Mouse (Mus musculus) heart, adult 8-10 months (tissue): ENCODE measurements around the gene Dctd. TPM values are rescaled to one million over a fixed set of nuclear protein-coding genes. Genes with fewer than 3 reads are reported as not detected.
A peak's percentile ranks its signal among the peaks of the same experiment; 100 is the strongest.

ENCODE experiments used
- DNase-seq: peaks from one replicate; pipeline ENCODE4 v3.0.0; 2022; ENCODE audit warnings: low spot score
- total RNA-seq, 4 experiments: library from RNA; stranded (reverse); gene quantifications; 2 replicates each; pipeline ENCODE4 v1.2.4; 2022

Dctd gene
- 1 to 10 TPM in 2 of 4 experiments, under 1 TPM in 2; 0.65 to 1.4 (median 1.1) TPM for total RNA-seq

DNA sequence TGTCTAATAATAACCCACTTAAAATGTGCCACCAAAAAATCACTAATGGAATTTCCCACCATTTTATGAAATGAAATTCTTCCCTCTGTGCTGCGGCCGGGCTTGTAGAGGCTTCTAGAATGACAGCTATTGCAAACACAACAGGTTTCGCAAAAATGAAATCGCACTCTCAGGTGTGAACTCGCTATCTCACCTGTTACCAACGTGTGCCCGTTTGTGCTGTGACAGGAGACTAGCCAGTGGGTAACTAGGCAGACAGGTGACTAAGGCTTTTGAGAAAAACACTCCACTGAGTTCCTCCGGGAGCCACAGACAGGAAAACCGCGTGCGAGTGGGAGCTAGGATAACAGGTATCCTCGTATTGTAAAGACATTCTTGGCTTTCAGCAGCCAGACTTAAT, at the start of gene Dctd:
Dctd (plus strand) TSS at position 301 of the 400 bp plus-strand sequence.
- DNase-seq, result no peak

DNA sequence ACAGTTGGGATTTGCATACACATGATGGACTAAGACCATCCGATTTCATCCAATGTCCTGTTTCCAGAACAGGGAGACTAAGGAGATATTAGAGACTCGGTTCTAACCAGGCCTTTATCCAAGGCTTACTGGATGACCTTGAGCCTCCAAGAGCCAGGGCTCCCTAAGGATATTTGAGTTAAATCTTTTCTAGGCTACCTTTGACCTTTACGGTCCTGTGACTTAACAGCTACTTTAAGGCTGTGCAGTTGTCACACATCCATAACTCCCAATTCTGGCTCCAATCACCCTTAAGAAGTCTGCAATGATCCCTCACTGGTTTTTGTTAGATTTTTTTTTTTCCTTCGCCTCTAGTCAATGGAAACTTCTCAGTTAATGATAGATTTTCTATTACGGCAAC, 45.3 kb upstream of the Dctd start:
- DNase-seq, result no peak

DNA sequence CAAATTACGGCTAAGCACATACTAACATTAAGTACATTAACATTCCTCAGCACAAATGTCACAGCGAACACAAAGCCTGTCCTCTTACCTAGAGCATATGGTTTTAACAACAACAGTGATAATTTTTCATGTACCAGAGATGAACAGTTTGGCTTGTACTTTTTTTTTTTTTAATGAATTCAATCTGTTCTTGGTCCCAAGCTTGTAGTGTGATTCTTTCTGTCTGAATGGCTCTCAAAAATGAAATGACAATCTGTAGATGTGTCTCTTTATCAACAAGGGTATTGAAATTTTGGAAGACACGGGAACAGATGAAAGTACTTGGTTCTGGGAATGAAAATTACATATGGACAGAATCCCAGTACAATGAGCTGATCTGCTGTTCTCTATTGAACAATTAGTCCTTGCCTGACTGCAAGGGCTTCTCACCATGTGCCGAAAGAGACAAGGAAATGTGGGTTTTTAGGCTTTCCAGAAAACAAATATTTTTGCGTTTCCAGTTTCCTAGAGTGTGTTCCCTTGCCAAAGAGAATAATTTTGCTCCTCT, 35.3 kb upstream of the Dctd start:
- DNase-seq, result no peak

DNA sequence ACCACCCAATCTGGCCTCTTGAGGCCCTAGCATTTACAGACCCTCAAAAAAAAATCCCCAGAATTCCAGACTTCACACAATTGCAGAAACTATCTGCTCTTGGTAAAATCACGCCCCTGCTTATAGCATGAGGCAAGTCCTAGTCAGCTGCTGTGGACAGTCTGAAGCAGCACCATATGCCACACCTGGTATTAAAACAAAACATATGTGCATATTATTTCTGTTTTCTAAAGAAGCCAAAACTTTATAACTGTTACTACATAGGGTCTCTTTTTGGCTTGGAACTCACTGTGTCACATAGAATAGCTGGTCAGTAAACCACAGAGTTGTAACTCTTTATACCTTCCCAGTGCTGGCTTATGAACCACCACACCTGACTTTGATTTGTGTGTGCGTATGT, 24.7 kb upstream of the Dctd start:
- no peak for DNase-seq

DNA sequence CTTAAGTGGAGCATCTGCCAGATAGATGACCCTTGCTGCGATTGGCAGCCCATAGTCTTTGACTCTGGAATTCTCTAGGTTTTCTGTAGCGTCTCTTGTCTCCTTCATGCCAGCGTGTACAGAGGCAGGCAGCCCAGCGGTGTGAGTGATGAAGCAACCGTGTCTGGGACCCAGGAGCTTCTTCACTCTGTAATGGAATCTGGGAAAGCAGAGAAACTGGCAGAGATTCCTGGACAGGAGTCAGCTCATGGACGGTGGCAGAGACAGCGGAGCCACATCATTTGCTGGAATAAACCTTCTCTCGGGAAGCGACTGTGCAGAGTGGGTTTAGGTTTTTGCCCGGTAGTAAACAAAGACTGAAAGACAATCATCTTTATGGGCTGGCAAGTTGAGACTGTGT, 16.5 kb upstream of the Dctd start:
- DNase-seq, result no peak

DNA sequence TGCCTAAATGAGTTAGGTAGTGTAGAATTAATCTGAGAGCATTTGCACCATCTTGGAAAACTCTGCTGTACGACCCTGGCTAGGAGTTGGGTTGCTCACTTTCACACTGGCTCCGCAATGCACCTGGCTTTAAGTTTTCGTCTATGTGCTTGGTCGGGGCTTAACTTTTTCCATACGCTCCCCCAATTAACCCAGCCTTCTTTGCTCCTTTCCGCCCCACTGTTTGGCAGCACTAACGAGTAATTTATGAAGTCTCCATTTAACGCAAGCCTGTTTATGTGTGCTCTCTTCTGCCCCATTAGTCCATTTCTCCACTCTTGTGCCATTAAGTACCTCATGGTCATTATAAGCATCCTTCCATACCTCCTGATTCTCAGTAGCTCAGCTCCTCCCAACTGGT, 8.2 kb upstream of the Dctd start:
- DNase-seq, result no peak

DNA sequence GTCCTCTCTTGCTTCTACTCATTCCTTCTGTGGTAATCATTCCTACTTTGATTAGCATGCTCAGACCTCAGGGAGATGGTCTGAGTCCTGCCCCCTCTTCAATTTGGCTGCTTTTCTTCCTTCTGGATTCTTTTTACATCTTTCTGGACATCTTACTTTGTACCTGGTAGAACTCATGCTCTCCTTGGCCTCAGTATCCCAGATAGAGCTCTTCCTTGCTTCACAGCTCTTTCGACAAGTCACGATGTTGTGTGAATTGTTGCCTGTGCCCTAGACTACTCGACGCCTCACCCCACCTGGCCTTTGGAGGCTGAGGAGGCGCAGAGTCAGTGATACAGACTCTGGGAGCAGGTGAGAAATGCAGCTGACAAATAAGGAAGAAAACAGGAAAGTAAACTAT, 3.5 kb upstream of the Dctd start:
- no peak for DNase-seq

DNA sequence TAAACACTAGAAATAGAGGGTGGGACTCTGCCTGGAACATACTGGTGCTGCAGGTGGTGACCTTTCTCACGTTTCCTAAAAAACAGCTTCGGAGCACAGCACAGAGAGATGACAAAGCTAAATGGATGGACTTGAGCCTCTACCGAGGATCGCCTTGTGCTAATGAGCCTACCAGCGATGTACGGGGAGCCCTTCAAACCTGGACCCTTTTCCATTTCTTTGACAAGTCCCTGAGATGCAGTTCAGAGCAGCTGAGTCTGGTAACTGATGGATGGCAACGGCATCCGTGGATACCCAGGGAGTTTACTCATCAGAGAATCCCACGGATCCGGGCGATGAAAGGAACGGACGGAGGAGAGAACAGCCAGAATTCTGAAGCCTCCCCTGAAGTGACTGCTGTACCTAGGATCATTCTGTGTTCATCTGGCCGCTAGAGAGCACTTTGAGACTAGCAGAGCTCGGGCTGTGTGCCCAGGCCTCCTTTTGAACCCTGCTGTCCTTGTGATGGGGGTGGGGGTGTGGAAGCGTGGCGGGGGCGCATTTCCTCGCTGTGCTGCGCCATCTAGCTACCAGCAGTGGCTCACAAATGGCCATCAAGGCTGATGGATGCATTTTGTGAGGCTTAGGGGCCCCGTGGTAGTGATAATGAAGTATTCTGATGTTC, 1.6 kb upstream of the Dctd start:
- DNase-seq, result peak; percentile 41

DNA sequence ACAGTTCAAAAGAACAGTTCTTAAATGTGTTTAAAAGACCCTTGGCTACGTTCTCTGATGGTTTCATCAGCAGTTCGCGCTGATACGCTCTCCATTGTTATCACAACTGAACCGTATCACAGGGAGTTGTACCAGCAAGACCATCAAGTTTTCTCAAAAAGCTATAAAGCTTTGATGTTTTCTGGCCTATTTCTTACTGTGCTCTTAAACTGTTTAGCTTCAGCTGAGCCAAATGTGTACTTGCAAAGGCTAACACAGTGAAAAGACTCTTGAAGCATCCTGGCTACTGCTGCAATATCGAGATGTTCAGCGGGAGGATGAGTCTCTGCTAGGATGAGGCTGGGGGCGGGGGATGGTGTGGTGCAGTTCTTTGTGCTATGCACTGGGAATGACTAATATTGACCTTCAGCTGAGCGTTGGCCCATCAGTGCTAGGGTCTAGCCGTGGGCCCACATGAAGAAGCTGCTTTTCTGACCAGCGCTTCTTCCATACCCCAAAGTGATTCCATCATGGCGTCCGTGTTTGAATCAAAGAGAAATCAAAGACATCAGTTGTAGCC, 732 bp upstream of the Dctd start:
- no peak for DNase-seq

DNA sequence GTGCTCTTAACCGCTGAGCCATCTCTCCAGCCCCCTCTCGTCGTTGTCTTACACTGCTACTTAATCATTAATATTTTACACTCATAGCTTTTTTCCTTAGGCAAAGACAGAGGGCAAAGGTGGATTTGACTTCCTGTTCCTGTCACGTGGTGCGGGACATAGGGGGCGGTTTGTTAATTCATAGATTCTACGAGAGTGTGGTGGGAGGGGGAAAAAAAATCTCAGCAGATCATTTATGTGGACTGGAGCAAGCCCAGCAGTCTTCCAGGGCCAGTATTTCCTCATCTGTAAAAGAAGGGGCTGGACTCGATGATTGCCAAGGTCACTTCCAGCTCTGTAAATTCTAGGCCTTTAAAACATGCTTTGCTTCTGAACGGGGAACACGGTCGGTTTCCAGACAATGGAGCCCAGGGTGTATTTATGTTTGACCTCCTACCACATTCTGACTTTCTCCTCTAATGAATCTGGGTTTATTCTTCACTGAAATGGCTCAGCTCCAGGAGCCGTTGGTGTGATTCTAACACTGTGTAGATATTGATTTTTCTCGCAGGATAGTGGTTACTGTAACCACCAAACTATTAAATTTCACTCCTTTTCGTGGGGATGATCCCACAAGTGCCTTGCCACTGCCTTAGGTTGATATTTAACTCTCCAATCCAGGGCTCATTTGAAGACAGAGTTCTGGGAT, 1.4 kb downstream of the Dctd start:
- no peak for DNase-seq

DNA sequence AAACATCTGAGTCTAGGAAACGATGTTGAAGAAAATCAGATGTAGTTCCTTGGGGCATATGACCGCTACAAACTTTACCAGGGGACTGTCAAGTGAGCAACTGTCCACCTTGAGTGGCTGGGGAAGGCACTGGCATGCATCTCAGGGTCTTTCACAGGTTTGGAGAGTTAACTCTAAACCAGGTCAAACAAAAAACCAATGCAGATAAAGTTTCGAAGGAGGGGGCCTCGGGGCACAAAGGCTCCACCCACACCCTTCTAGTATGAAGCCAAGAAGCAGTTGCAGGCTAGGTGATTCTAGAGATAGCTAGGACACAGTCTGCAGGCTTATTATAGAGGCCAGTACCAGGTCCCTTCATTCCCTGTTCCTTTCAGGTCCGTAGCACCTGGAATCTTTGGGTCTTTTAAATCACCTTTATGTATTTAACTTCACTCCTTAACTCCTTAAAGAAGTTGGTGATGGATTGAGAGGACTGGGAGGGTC, 10.5 kb downstream of the Dctd start:
- DNase-seq, result no peak

DNA sequence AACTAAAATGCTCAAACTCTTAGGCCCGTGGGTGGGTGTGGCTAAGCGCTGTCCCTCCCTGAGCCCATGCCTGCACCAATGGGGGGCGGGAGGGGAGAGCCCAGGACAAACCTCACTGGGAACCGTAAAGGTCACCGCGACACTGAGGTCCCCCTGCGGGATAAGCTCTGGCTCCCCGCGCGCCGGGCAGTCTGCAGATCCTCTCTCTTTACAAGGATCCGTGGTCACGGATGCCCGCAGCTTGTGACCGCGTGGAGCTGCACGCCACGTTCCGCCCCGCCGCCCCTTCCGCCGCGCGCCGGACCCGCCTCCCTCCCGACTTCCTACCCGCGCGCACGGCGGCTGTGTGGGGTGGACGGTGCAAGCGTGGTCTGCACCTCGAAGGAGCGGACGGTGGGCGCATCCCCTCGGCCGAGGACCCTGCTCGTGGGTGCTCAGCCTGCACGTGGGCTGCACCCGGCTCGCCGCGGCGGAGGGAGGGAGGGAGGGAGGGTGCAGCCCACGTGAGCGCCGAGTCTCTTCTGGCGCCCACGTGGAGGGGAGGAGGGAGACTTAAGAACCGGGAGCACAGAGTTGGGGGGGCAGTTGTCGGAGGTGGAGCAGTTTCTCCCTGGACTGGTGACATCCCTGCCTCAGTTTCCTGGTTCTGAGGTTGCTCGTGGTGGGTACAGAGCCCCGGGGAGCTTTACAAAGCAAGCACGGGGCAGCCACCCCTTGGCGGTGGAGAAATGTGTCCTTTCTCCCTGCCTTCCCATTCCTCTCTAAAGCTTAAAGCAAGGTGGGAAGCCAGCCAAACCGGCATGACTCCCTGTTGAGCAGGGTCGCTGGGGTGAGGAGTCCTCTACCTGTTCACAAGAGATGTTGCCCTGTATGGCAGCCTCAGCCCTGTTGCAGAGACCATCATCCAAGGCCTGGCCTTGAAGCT, 11.2 kb downstream of the Dctd start:
- peak; percentile 7 for DNase-seq

DNA sequence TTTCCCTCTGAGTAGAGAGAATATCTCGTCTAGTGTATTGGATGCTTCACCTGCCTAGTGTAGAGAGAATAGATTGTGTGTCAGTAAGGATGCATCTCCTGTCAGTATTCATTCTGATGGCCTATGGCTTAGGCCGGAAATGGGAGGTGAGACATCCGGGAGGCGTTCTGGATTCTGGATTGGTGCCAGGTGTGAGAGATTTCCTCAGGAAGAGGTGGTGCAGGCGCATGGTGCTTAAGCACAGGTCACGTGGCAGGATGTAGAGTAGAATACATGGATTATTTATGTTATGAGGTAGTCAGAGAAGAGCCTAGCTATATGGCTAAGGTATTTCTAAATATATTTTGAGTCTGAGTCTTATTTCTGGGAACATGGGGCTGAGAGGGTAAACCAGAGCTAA, 15.7 kb downstream of the Dctd start:
- DNase-seq, result peak; percentile 19

DNA sequence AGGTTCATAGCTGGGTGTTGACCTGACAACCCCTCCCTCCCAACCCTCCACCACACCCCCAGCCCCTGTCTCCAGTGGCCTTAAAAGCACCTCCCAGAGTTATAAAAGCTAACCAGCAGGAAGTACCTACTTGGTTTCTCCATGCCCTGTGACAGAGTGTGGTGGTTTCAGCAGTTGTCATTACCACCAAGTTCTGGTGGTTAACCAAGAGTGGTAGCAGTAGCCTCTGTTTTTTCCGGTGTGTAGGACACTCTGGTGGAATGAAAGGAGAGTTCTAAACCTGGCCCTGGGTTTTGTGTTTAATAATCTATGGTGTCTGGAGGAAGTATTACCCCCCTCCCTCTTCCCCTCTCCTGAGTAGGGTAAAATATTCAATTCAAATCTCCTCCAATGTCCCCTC, 24.1 kb downstream of the Dctd start:
- no peak for DNase-seq

DNA sequence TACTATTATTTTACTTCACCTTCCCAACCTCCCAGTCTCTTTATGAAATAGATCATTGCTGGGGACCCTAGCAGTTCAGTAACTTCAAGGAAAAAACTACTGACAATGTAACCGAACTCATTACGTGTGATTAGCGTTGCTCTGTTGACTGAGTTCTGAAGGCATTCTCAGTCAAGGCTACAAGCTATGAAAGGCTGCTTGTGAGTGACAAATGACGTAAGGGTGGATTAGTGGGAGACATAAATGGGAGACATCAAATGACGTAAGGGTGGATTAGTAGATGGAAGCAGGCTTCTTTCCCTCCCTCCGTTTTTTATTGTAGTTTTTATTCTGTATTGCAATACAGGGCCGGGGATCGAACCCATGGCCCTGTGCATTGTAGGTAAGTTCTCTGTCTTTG, 26.0 kb downstream of the Dctd start:
- DNase-seq, result no peak

DNA sequence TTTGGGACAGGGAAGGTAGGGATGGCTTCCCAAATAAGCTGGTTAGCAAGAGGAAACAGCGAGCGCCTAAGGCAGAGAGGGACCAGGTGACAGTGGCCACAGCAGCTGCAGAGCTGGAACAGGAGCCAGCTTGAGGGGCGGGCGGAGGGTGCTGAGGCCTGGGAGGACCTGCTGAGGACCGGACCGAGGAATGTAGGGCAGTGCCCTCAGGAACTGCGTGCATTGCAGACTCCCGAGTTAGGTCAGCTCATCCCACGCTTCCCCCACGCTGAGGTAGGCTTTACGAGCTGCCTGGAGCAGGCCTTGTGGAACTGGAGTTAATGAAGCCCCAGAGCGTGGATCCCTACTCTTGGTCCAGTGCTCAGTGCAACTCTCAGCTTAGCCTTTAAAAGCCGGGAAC, 28.1 kb downstream of the Dctd start:
- DNase-seq, result no peak

DNA sequence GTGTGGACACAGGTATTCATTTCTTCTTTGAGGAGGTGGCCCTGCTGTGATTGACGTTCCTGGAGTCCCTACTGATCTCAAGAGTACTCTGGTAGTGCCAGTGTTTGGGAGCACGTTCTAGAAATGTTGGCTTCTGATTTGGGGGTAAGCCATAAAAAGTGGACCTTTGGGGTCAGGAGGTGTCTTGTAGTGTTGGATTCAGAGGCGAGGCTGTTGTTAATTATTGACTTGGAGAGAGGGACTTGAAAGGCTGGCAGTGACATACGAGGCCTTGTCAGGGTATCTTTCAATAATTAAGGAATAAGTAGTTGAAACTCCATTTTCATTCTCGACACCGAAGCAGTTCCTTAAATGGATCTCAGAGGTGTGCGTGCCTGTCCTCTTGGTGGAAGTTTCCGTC, 31.4 kb downstream of the Dctd start:
- DNase-seq, result no peak

DNA sequence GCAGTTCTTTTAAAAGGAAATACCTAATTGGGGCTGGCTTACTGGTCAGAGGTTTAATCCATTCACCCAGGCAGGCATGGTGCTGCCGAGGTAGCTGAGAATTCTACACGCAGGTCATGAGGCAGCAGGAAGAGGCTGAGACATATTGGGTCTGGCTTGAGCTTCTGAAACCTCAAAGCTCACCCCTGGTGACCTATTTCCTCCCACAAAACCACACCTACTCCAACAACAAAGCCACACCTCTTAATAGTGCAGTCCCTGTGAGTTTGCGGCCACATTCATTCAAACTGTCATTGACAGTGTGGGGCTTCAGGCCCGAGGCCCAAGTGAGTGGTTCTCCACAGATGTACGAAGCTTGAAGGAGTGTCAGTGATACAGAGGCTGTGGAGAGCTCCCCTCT, 34.4 kb downstream of the Dctd start:
- no peak for DNase-seq

DNA sequence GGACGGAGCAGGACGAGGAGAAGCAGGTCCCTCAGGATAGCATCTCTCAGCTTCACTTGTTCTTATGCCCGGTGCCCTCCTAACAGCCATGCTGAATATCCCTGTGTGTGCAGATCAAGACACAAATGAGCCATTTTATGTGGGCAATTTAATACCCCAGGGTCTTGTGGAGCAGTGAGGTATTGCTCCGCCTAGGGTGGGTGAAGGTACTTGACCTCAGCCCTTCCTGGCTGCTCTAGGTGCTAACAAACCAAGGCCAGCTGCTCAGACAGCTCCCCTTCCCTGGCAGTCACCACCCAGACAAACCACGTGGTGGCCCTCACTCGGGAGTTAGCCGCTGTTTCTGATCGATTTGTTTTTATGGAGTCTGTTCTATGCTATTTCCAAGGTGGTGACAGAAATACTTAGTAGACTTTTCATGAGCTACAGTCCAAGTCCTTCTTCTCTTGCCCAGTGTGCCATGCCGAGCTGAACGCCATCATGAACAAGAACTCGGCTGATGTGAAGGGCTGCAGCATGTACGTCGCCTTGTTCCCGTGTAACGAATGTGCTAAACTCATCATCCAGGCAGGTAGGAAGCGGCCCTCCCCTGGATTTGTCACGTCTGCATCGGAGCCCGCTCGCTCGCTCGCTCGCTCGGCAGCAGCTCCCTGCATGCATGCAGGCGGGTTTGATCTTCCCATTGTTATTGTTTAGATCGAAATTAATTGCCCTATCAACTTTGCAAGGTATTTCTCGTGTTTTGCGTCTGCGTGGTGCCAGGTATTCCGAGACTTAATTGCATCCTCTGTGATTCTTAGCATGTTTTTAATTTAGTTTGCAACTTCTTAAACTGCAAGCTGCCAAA, 38.1 kb downstream of the Dctd start:
- DNase-seq, result no peak

DNA sequence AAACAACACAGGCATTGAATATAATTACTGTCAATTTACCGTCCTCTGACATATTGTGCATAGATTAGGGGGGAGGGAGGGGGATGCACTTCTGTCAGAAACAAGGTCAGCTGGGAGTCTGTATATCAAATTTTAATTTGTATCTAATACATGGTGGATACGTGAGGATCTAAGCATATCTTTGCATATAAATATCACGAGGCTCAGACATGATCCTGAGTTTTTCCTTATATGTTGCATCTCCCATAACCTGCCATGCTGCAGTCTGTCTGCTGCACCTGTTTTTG, 38.7 kb downstream of the Dctd start:
- no peak for DNase-seq

DNA sequence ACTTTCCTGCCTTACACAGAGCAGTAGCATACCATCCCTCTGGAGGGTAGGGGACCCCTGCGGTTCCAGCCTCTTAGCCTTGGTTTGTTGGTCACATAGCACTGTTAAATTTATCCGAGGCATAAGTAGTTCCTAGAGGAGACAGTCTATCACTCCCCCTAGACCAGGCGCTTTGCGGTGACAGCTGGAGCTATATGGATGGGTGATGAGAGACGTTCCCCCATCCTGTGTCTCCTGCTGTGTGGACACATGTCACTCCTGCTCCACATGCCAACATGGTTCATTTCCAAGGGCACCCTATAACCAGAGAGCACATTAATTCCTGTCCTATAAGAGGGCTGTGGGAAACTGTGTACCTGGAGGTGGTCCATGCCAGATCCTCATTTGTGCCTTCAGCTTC, 42.1 kb downstream of the Dctd start:
- DNase-seq, result no peak
